Mouse (Mus musculus): ENCODE results near the gene Fitm2. TPM values are rescaled to one million over a fixed set of nuclear protein-coding genes. Genes with fewer than 3 reads are reported as not detected.

Fitm2 gene
- 1 to 10 TPM; 4.9 to 5.2 TPM for polyA plus RNA-seq (2012; fragmentation: generic; extraction: Trizol)

DNA sequence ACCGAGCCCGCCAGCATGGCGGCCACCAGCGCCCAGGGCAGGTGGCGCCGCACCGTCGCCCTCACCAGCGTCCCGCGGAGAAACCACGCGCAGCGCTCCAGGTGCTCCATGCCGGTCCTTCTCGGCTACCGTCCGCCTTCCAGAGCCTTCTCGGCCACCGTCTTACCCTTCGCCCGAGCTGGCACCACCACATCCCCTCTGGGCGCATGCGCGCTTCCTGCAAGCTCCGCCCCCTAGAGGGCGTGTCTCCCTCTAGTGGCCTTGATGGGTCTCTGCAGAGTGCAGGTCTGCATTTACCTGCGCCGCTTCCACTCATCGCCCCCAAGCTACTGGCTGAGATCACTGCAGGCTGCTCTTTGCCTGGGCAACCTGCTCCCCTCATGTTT lies at the start of gene Fitm2:
TSS of gene Fitm2 (minus strand) at position 164 of the 386 bp plus-strand sequence.

DNA sequence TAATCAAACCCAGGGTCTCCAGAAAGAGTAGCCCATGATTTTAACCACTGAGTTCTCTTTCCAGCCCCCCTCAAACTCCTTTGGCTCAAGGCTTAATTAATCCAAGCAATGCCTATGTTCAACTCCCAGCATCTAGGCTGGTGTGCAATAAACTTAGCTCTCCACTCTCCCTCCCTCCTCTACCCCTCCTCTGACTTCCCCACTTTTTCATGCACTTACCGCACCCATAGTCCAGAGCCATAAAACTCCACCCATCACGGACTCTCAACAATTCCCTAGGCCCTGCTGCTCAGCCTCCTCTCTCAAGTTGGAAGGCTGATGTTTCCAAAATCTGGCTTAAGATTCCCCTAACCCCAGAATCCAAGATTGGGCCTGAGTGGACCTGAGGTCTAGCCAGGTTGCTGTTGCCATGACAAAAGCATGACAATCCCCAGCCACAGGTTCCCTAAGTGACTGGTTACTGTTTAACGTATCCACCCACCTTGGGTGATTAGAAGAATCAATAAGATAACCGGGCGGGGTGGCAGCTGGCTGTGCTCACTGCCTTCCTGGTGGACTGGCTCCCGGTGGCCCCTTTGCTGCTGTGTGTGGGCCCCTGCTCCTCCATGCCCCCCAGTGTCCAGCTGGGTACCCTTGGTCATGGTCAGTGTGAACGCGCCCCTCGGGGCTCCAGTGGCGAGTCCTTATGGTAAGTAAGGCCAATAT lies 34.0 kb upstream of the Fitm2 start, which contains the start of gene Hnf4a:
TSS of gene Hnf4a (plus strand) at position 509 of the 705 bp plus-strand sequence.

DNA sequence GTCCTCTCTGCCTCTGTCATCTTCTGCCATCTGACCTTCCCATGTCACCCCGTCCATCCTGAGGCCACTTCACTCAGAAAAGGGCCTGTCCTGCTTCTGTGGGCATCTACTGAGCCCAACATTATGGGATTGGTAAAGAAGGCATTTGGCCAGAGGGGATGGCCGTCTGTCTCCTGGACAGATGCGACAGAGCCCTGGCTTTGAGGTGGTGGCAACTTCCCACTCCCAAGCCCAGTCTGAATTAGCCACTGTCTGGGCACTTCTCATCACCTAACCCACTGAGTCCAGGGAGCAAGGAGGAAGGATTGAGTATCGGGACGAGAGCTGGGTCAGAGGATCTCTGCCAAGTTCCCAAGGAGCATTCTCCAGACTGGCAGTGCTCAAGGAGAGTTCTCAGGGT lies 19.6 kb upstream of the Fitm2 start, which contains the start of gene R3hdml:
TSS of gene R3hdml (plus strand) at position 301 of the 400 bp plus-strand sequence.

DNA sequence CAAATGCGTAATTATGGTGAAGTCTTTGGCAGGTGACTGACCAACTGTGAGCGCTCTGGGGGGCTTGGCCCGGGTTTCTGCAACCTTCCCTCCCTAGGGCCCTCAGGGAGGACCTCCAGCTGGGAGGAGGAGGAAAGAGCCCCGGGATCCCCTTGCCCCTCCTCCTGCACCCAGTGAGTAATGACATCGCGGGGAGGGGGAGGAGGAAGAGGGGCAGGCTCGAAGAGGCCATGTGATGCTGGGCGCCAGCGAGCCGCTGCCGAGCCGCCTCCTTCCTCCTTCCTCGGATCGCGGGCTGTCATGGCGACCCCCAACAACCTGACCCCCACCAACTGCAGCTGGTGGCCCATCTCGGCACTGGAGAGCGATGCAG lies 34.2 kb downstream of the Fitm2 start, which contains the start of gene Gdap1l1:
TSS of gene Gdap1l1 (plus strand) at position 231 of the 373 bp plus-strand sequence.

DNA sequence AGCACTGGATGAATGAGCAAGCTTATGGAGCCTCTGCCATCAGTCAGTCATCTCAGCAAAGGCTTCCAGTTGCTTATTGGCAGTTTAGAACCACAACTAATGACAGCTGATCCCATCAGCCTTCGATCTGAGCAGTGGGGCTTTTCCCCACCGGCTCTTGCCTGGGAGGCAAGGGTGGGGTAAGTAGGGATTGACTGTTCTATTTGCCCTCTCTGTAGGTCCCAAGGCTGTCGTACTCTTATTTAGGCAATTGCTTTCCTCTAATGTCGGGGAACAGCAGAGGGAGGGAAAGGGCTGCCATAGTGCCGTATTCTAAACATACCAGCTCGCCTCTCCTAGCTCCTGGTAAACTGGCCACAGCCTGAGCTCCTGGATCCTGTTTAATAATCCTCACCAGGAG lies 47.8 kb downstream of the Fitm2 start, which contains the start of gene Oser1:
TSS of gene Oser1 (minus strand) at position 101 of the 400 bp plus-strand sequence.

Other genes starting within 250 kb of the Fitm2 start
- gene Jph2, start 74.6 kb downstream of the Fitm2 start, polyA plus RNA-seq (2012; fragmentation: generic; extraction: Trizol), result under 1 TPM in 1 of 2 experiments, not detected in 1; under 0.01 TPM
- 10 to 100 TPM; 17.3 to 31.8 TPM for gene Oser1, start 47.9 kb downstream of the Fitm2 start, polyA plus RNA-seq (2012; fragmentation: generic; extraction: Trizol)
- under 1 TPM; 0.27 to 0.34 TPM for gene Gdap1l1, start 34.2 kb downstream of the Fitm2 start, polyA plus RNA-seq (2012; fragmentation: generic; extraction: Trizol)
- gene R3hdml, start 19.7 kb upstream of the Fitm2 start, polyA plus RNA-seq (2012; fragmentation: generic; extraction: Trizol), result under 1 TPM in 1 of 2 experiments, not detected in 1; 0.13 TPM
- not detected for gene Hnf4a, start 34.2 kb upstream of the Fitm2 start, polyA plus RNA-seq (2012; fragmentation: generic; extraction: Trizol)
- 10 to 100 TPM in 1 of 2 experiments, 1 to 10 TPM in 1; 3.0 to 11.3 TPM for gene Ttpal, start 129.7 kb upstream of the Fitm2 start, polyA plus RNA-seq (2012; fragmentation: generic; extraction: Trizol)
- 10 to 100 TPM in 1 of 2 experiments, 1 to 10 TPM in 1; 2.8 to 45.0 TPM for gene Serinc3, start 172.5 kb upstream of the Fitm2 start, polyA plus RNA-seq (2012; fragmentation: generic; extraction: Trizol)
- gene Pkig, start 185.8 kb upstream of the Fitm2 start, polyA plus RNA-seq (2012; fragmentation: generic; extraction: Trizol), result 100 to 1,000 TPM in 1 of 2 experiments, 10 to 100 TPM in 1; 78.1 to 110 TPM